Mouse (Mus musculus) left cerebral cortex, postnatal 14 days (tissue): ENCODE measurements around the gene Ulk4. TPM values are rescaled to one million over a fixed set of nuclear protein-coding genes. Genes with fewer than 3 reads are reported as not detected.
A peak's percentile ranks its signal among the peaks of the same experiment; 100 is the strongest.
"Not testable (repeated sequence)": the region's sequence is repeated elsewhere in the genome, so short reads cannot be mapped to it uniquely, and the experiment has no call there.

Source experiments
- DNase-seq, 2 experiments: peaks; one replicate each; pipeline ENCODE4 v3.0.0; 2021 to 2022; ENCODE audit warnings: low spot score in 2 of 2, mixed read lengths in 1 of 2
- intact Hi-C: fragments of 180-260 bp; cut with DNase I; formaldehyde crosslinking; loops from one replicate; pipeline ENCODE4 v1.15.1; 2025
- total RNA-seq, 2 experiments: library from RNA; stranded (reverse); gene quantifications; 2 replicates each; pipeline ENCODE4 v1.2.3; 2021

Gene Ulk4
- total RNA-seq, 2 experiments from 2014 or later: 8.8 to 8.9 TPM

GRCm38 (mm10) chr9:121215349-121216000, 61.5 kb downstream of the Ulk4 start:
- peak; percentile 67 to 73 for DNase-seq
- intact Hi-C loops: loop anchor here (5.0 kb wide), 1 partner anchor 613 kb away; no protein-coding TSS in a partner anchor

GRCm38 (mm10) chr9:121212322-121212721, 64.7 kb downstream of the Ulk4 start:
- peak; percentile 0 to 2 for DNase-seq
- intact Hi-C loops: no loop called here

GRCm38 (mm10) chr9:121205046-121205445, 72.0 kb downstream of the Ulk4 start:
- no peak for DNase-seq
- intact Hi-C loops: no loop called here

GRCm38 (mm10) chr9:121204149-121204800, 72.7 kb downstream of the Ulk4 start:
- intact Hi-C loops: no loop called here
- peak in 1 of 2 experiments; percentile 1 for DNase-seq

GRCm38 (mm10) chr9:121203686-121204085, 73.3 kb downstream of the Ulk4 start:
- intact Hi-C loops: no loop called here
- peak in 1 of 2 experiments; percentile 1 for DNase-seq

- intact Hi-C loops, DNase-seq: not testable (repeated sequence)
Observed at GRCm38 (mm10) chr9:121199146-121199685, 77.8 kb downstream of the Ulk4 start.

- intact Hi-C loops: no loop called here
- DNase-seq: peak in 1 of 2 experiments; percentile 21
Observed at GRCm38 (mm10) chr9:121196473-121196872, 80.5 kb downstream of the Ulk4 start.

GRCm38 (mm10) chr9:121195106-121195505, 81.9 kb downstream of the Ulk4 start:
- DNase-seq: no peak
- intact Hi-C loops: no loop called here

- intact Hi-C loops: no loop called here
- no peak for DNase-seq
Observed at GRCm38 (mm10) chr9:121192601-121193370, 84.2 kb downstream of the Ulk4 start.

GRCm38 (mm10) chr9:121187811-121188210, 89.2 kb downstream of the Ulk4 start:
- peak; percentile 52 to 57 for DNase-seq

GRCm38 (mm10) chr9:121185796-121186195, 91.2 kb downstream of the Ulk4 start:
- intact Hi-C loops: no loop called here
- DNase-seq: no peak

More at GRCm38 (mm10) chr9:121187811-121188210, 89.2 kb downstream of the Ulk4 start:
- intact Hi-C loops: no loop called here

- intact Hi-C loops: no loop called here
- DNase-seq: no peak
Observed at GRCm38 (mm10) chr9:121176350-121176749, 100.6 kb downstream of the Ulk4 start.

- DNase-seq: no peak
- intact Hi-C loops: no loop called here
Observed at GRCm38 (mm10) chr9:121175201-121175600, 101.8 kb downstream of the Ulk4 start.

GRCm38 (mm10) chr9:121172123-121172522, 104.9 kb downstream of the Ulk4 start:
- DNase-seq: no peak
- intact Hi-C loops: no loop called here

- intact Hi-C loops: no loop called here
- no peak for DNase-seq
Observed at GRCm38 (mm10) chr9:121171609-121172008, 105.4 kb downstream of the Ulk4 start.

GRCm38 (mm10) chr9:121164607-121165006, 112.4 kb downstream of the Ulk4 start:
- DNase-seq: no peak
- intact Hi-C loops: no loop called here

GRCm38 (mm10) chr9:121162789-121163188, 114.2 kb downstream of the Ulk4 start:
- peak in 1 of 2 experiments; percentile 39 for DNase-seq
- intact Hi-C loops: no loop called here

- no peak for DNase-seq
Observed at GRCm38 (mm10) chr9:121161818-121162565, 115.0 kb downstream of the Ulk4 start.

GRCm38 (mm10) chr9:121156253-121156831, 120.7 kb downstream of the Ulk4 start:
- intact Hi-C loops: no loop called here
- DNase-seq: peak; percentile 22 to 50

More at GRCm38 (mm10) chr9:121161818-121162565, 115.0 kb downstream of the Ulk4 start:
- intact Hi-C loops: no loop called here
